27 mouse cellular contexts compared by ENCODE assay signal in genomic region chr11:57274687-57275086, GRCm38 (mm10).
DNase-seq lines count a peak whose midpoint lies in the region; ATAC-seq and TF ChIP-seq lines count a peak whose summit lies in the region.
"Had no signal": no experiment of that assay in that cellular context is flagged by ENCODE, and none has a peak within 500 bp of the region (broad histone marks: within the 10 kb centered on the region; RNA-seq: fewer than 3 reads in every experiment).

No protein-coding gene starts in this region.

- DNase-seq in frontal cortex, postnatal 10 days (ENCODE audit: low spot score in 2 of 2): no peak
- DNase-seq in left cerebral cortex, adult 2 months (ENCODE audit: extremely low spot score in 1 of 2, low spot score in 2 of 2): no peak
- DNase-seq in left cerebral cortex, postnatal 4 days: no peak
- DNase-seq in brain, adult 2 months (ENCODE audit: low read depth, low spot score): peak; percentile 61
- DNase-seq in telencephalon, adult 2 months (ENCODE audit: low read depth, low spot score): peak; percentile 47
- no peak for DNase-seq in cerebellum, postnatal 36 days
- DNase-seq: adrenal gland, adult 8-10 months; adrenal gland, postnatal 14 days; adrenal gland, postnatal 36 days; B cell, adult 2 months; cerebellum, adult 11 months; cerebellum, adult 18-20 months; cerebellum, adult 8-10 months; cerebellum, adult 9-11 months; cerebellum, postnatal 14 days; embryo, embryonic 11 days had no signal

- TF ChIP-seq CTCF in left cerebral cortex, adult 2 months (IDR thresholded peaks at IDR 0.05): no peak

- ATAC-seq in frontal cortex, adult (ENCODE audit: low TSS enrichment): peak; percentile 28; the same call in 1 of the 2 replicates
- ATAC-seq: activated CD4-positive, CD25-positive, alpha-beta regulatory T cell, adult 4 months; CD4-positive, CD25-positive, alpha-beta regulatory T cell, adult 4 months; forebrain, embryonic 14.5 days; forebrain, embryonic 16.5 days; Patski had no signal

- no peak overlapping the region for H3K4me3 ChIP-seq in left cerebral cortex, adult 2 months
- H3K4me3 ChIP-seq: embryonic facial prominence, embryonic 13.5 days; embryonic facial prominence, embryonic 15.5 days; erythroblast, embryonic 14.5 days; forebrain, embryonic 10.5 days; forebrain, embryonic 12.5 days had no signal

- intact Hi-C loops in left cerebral cortex, adult 2 months (cut with DNase I): loop anchor here (5.0 kb wide), 1 partner anchor 242 kb away; no protein-coding TSS in a partner anchor
- intact Hi-C loops in left cerebral cortex, postnatal 4 days (cut with DNase I): no loop called here

- H3K27ac ChIP-seq in left cerebral cortex, adult 2 months: peak overlapping the region; percentile 75
- H3K27ac ChIP-seq: embryonic facial prominence, embryonic 13.5 days; embryonic facial prominence, embryonic 15.5 days; forebrain, embryonic 10.5 days; forebrain, embryonic 12.5 days had no signal

Comparison
In these comparisons a context has a peak if more than half of its experiments do, and no peak if none do; other contexts are left out.
1. DNase-seq: peak in brain, adult 2 months (single experiment) and telencephalon, adult 2 months (single experiment); none in frontal cortex, postnatal 10 days (0 of 2), left cerebral cortex, adult 2 months (0 of 2), left cerebral cortex, postnatal 4 days (single experiment) and cerebellum, postnatal 36 days (0 of 2).